Mouse (Mus musculus) C2C12 (cell line): ENCODE measurements around the gene Htt.

Experiments used
- CEBPB ChIP-seq: IDR thresholded peaks from one replicate; pipeline ENCODE4 v1.6.1; 2011; ENCODE audit warnings: low read depth, mild to moderate bottlenecking, control low read depth, moderate library complexity
- CTCF ChIP-seq: IDR thresholded peaks from one replicate; pipeline ENCODE4 v1.5.1; 2011; ENCODE audit not compliant: control insufficient read depth, insufficient read depth, insufficient read length
- USF1 ChIP-seq: IDR thresholded peaks from one replicate; pipeline ENCODE4 v1.6.1; 2011; ENCODE audit warnings: low read depth, mild to moderate bottlenecking, control low read depth, moderate library complexity

DNA sequence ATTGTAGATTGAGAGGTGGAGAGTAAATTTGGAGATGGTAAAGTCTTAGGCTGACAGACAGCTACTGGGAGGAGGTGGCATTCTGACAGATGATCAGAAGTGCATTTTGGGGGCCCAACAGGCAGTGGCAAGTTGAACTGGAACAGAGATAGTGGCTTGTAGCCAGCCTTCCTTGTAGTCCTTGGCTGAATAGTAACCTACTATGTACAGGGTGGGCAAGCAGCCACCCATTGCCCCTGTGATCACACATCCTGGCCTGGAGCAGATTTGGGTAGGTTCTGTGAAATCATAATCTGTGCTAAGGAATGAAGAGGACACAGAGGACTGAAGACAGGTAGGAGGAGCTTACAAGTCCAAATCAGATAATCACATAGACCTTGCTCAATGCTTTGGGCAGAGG lies 142.9 kb downstream of the Htt start:
- no peak for TF ChIP-seq CTCF
- TF ChIP-seq CEBPB = no peak
- TF ChIP-seq USF1 = no peak
